Mouse (Mus musculus) gastrocnemius, postnatal 4 days (tissue): ENCODE data around the gene Fgfr2. TPM values are rescaled to one million over a fixed set of nuclear protein-coding genes. Genes with fewer than 3 reads are reported as not detected.
"Not testable (repeated sequence)": the region's sequence is repeated elsewhere in the genome, so short reads cannot be mapped to it uniquely, and the experiment has no call there.

Experiments used
- DNase-seq, 2 experiments: peaks; one replicate each; pipeline ENCODE4 v3.0.0; 2021 to 2022; ENCODE audit warnings: low spot score in 2 of 2, mixed read lengths in 2 of 2
- total RNA-seq, 2 experiments: library from RNA; stranded (reverse); gene quantifications; 2 replicates each; pipeline ENCODE4 v1.2.3; 2021

Fgfr2 gene
- total RNA-seq, 2 experiments from 2014 or later, result 6.5 to 8.0 TPM

GRCm38 (mm10) chr7:132480696-132481306, 642.3 kb downstream of the Fgfr2 start:
- no peak for DNase-seq

- no peak for DNase-seq
These were observed 644.8 kb downstream of the Fgfr2 start for GRCm38 (mm10) chr7:132478295-132478809.

GRCm38 (mm10) chr7:132477753-132478152, 645.4 kb downstream of the Fgfr2 start:
- no peak for DNase-seq

GRCm38 (mm10) chr7:132476491-132476890, 646.7 kb downstream of the Fgfr2 start:
- DNase-seq, result no peak

GRCm38 (mm10) chr7:132475069-132475468, 648.1 kb downstream of the Fgfr2 start:
- DNase-seq, result peak in 1 of 2 experiments; percentile 38

- DNase-seq, result no peak
These were observed 651.8 kb downstream of the Fgfr2 start for GRCm38 (mm10) chr7:132471327-132471726.

GRCm38 (mm10) chr7:132468391-132468790, 654.8 kb downstream of the Fgfr2 start:
- no peak for DNase-seq

GRCm38 (mm10) chr7:132465897-132466296, 657.3 kb downstream of the Fgfr2 start:
- no peak for DNase-seq

GRCm38 (mm10) chr7:132464894-132465293, 658.3 kb downstream of the Fgfr2 start:
- DNase-seq, result no peak

- DNase-seq, result no peak
These were observed 664.7 kb downstream of the Fgfr2 start for GRCm38 (mm10) chr7:132458493-132458892.

- no peak for DNase-seq
These were observed 668.0 kb downstream of the Fgfr2 start for GRCm38 (mm10) chr7:132455071-132455720.

GRCm38 (mm10) chr7:132449891-132450735, 673.0 kb downstream of the Fgfr2 start:
- no peak for DNase-seq

- no peak for DNase-seq
These were observed 674.5 kb downstream of the Fgfr2 start for GRCm38 (mm10) chr7:132448511-132449154.

- DNase-seq, result no peak
These were observed 675.6 kb downstream of the Fgfr2 start for GRCm38 (mm10) chr7:132447558-132447957.

- no peak for DNase-seq
These were observed 676.3 kb downstream of the Fgfr2 start for GRCm38 (mm10) chr7:132446841-132447240.

- no peak for DNase-seq
These were observed 678.9 kb downstream of the Fgfr2 start for GRCm38 (mm10) chr7:132444221-132444620.

GRCm38 (mm10) chr7:132443769-132444168, 679.4 kb downstream of the Fgfr2 start:
- DNase-seq, result no peak

GRCm38 (mm10) chr7:132443134-132443533, 680.0 kb downstream of the Fgfr2 start:
- DNase-seq, result no peak

GRCm38 (mm10) chr7:132442133-132442763, 680.9 kb downstream of the Fgfr2 start:
- not testable (repeated sequence) for DNase-seq

GRCm38 (mm10) chr7:132439916-132440315, 683.2 kb downstream of the Fgfr2 start:
- no peak for DNase-seq

GRCm38 (mm10) chr7:132438060-132438459, 685.1 kb downstream of the Fgfr2 start:
- DNase-seq, result no peak
